Mouse (Mus musculus) frontal cortex, postnatal 14 days (tissue): ENCODE measurements around the gene Loxl1.

Experiments used
- DNase-seq, 2 experiments: peaks; one replicate each; pipeline ENCODE4 v3.0.0; 2022; ENCODE audit warnings: low spot score in 2 of 2

Loxl1 gene

DNA sequence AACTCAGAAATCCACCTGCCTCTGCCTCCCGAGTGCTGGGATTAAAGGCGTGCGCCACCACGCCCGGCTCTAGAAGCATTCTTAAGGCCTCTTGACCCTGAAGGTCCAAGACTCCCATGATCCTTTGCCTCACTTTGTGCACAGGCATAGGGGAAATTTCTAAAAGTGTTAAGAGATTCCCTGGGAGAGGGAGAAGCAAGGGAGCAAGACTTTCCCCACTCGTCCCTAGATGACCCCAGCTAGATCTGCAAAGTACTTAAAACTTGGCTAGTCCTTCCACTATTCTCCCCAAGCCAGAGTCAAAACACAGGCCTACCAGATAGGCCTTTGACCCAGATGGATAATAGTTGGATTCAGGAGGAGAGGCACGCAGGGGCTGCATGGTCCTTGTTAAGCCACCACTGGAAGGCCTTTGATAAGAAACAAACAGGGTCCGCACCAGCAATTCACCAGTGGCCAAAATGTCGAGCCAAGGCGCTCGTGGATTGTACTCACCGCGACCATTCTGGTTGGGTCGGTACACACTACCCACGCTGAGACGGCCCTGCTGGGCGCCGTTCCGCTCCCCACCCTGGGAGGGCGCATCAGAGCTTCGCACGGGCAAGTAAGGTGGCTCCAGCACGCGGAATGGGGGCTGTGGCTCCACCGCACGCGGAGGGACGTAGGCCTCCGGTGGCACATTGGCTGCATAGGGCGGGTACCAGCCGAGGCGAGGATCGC lies 1.6 kb downstream of the Loxl1 start:
- no peak for DNase-seq

- DNase-seq = no peak
These were observed 2.8 kb downstream of the Loxl1 start for GRCm38 (mm10) chr9:58310043-58310660.

GRCm38 (mm10) chr9:58308395-58308794 lies 4.6 kb downstream of the Loxl1 start:
- DNase-seq = peak in 1 of 2 experiments; percentile 25

DNA sequence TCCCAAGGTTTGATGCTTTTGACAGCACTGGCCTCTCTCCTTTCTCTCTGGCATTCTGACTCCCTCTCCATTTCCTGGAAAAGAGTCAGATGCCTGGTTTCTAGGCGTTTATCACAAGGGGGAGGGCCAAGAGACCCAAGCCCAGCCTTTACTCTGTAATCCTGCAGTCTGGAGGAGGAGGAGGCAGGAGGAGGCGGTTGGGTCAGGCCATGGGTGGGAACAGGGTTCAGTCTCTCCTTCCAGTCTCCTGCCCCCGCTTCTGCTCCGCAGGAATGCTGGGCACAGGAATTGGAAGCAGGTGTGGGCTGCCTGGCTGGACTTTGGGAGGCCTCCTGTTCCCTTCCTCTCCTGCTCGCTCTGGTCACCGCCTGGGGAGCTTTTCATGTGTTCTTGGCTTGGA lies 7.3 kb downstream of the Loxl1 start:
- DNase-seq = no peak

GRCm38 (mm10) chr9:58303599-58304271 lies 9.3 kb downstream of the Loxl1 start:
- DNase-seq = no peak

DNA sequence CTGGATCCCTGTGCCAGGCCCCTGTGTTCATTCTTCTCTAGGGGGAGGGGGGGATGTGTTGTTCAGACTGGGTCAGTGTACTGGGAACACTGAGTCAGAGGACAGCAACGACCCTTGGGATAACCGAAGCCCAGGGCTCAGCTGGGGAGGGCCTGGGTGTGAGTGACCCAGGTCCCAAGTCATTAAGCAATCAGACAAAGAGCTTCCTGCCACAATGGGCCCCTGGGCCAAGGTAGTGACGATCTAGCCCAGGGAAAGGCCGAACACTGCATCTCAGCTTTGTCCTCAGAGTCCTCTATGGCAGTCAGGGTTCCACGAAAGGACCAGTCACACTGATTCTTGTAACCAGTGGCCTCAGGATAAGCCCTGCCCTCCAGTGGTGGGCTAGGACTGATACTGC lies 9.9 kb downstream of the Loxl1 start:
- DNase-seq = no peak

- no peak for DNase-seq
These were observed 13.6 kb downstream of the Loxl1 start for GRCm38 (mm10) chr9:58299356-58299799.

DNA sequence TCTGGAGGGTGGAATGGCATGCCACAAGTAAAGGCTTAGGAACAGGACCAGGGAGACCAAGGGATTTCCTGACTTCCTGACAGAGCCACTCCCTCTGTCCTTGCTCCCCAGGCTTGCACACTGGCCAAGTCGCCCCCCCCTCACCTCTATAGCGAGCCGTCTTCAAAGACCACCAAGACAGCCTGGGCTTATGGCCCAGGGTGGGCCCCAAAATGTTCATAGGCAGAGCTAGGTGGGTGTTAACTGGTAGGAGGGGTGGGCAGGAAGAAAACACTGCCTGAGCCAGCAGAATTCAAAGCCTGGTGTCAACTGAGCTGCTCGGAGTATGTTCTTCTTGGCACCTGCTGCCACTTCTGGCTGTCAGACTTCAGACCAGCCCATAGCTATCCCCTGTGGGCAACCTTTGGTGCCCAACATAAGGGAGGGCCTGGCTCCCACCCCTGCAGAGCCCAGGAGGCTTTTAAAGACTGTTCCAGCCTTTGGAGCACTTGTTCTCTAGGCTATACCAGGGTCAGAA lies 15.0 kb downstream of the Loxl1 start:
- DNase-seq = no peak

DNA sequence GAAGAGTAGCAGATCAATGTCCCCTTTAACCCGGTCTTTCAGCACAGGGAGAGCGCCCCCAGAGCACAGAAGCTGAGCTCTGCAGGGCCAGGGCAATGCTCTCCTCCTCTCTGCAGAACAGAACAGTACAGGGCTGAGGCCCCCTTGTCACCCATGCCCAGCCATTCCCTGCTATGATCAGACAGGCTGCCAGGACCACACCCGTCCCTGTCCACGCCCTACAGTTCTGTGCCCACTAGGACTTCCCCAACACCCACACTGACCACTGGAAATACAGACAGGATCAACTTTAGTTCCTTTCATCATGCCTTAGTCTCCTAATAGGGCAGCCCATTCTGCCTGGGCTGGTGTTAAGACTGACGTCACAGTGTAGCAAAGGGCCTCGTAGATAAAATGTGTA lies 15.9 kb downstream of the Loxl1 start:
- DNase-seq = no peak

- no peak for DNase-seq
These were observed 17.1 kb downstream of the Loxl1 start for GRCm38 (mm10) chr9:58295766-58296361.

- no peak for DNase-seq
These were observed 17.6 kb downstream of the Loxl1 start for GRCm38 (mm10) chr9:58295345-58295744.

DNA sequence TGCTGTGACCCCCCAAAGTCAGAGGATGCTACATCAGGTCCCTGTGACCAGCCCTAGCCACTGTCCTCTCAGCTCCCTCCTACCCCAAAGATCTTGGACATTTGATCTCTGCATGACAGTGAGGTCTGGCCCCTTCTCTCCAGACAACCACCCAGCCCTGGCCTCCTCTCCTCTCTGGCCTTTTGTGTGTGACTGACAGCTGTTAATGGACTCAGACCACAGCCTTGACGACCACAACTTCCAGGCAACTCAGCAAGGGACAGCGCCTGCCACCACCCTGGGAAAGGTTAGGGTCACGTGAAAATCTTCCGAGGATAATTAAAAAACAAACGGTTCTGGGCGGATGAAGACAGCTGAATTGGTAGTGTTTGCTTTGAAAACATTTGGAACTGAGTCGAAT lies 18.5 kb downstream of the Loxl1 start:
- no peak for DNase-seq

- no peak for DNase-seq
These were observed 23.1 kb downstream of the Loxl1 start for GRCm38 (mm10) chr9:58289901-58290300.

GRCm38 (mm10) chr9:58289090-58289489 lies 23.9 kb downstream of the Loxl1 start:
- no peak for DNase-seq

GRCm38 (mm10) chr9:58283431-58283830 lies 29.6 kb downstream of the Loxl1 start:
- no peak for DNase-seq

- DNase-seq = no peak
These were observed 31.4 kb downstream of the Loxl1 start for GRCm38 (mm10) chr9:58281597-58281996.

DNA sequence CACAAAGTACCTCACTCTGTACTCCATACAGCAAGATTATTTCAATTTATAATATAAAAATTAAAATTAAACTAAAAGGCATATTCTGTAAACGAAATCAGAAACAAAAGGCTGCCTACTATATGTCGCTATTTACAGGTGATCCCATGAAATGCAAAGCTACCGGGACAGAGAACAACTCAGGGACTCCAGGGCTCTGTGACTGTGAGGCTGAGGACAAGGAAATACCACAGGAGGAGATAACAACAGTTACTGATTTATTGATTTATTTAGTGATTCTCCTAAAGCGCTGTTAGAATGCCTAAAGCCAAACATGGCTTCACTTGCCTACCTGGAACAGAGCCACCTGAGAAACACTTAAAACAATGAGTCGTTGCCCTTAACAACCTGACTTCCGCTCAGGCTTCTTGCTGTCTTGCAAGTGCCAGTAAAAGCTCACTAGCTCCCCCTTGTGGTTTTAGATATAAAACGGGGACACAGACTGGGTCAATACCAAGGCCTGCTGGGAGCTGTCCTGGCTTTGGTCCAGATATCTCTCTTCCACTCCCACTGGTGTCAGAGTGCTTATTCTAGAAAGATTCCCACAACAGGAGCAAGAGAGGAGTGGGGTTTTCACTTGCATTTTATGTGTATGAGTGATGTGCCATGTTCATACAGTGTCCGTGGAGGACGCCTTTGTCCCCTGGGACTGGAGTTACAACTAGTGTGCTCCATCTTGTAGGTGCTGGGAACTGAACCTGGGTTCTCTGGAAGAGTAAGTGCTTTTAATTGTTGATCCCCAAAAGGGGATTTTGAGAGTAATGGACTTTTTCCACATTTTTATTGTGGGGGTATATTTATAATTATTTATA lies 32.5 kb downstream of the Loxl1 start:
- DNase-seq = peak; percentile 28 to 36

DNA sequence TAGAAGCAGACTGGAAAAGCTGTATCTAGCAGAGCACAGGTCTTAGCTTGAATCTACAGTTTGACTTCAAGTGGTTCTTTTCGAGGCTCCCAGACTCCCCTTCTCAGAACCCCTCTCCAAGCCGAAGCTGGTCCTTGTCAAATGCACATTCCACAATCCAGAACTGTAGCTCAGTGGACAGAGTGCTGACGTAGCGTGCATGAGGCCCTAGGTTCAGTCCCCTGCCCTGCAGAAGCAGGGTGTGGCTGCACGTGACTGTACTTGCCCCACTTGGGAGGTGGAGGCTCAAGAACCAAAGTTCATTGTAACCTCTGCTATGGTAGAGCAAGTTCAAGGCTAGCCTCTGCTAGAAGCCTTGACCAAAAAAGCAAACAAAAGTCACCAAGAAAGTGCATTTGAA lies 33.2 kb downstream of the Loxl1 start:
- DNase-seq = no peak

- no peak for DNase-seq
These were observed 33.9 kb downstream of the Loxl1 start for GRCm38 (mm10) chr9:58278821-58279723.

DNA sequence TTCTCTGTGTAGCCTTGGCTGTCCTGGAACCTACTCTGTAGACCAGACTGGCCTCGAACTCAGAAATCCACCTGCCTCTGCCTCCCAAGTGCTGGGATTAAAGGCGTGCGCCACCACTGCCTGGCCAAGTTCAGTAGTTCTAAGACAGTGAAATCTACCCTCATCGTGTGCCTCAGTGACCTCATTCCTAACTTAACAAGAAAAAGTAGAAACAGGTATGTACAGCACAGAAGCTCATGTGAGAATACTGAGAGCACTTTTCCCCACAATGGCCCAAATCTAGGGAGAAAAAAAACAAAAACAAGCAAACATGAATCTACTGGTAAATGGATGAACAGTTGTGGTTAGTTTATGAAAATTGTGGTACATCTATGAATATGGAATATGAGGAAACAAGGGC lies 34.7 kb downstream of the Loxl1 start:
- no peak for DNase-seq
